Mouse (Mus musculus) heart, embryonic 11.5 days (tissue): Measurements from ENCODE around the gene Rp9. TPM values are rescaled to one million over a fixed set of nuclear protein-coding genes. Genes with fewer than 3 reads are reported as not detected.

Experiments used
- ATAC-seq: fragments of 200-750 bp; cut with Nextera tagmentation; replicated peaks from 2 replicates; pipeline ENCODE4 v1.8.0; 2017; ENCODE audit warnings: moderate library complexity; ENCODE audit not compliant: insufficient number of reproducible peaks, low FRiP score, low TSS enrichment
- H3K27ac ChIP-seq: fragments of 300-500 bp; sonication (generic); 2 replicates; pipeline ENCODE4 v1.5.1; 2014; ENCODE audit warnings: mild to moderate bottlenecking, low read depth, low read length
- H3K27me3 ChIP-seq: fragments of 300-500 bp; sonication (generic); 2 replicates; pipeline ENCODE4 v1.6.1; 2014; ENCODE audit warnings: mild to moderate bottlenecking, low read length, mixed read lengths; ENCODE audit not compliant: control insufficient read depth, insufficient read depth
- H3K36me3 ChIP-seq: fragments of 300-500 bp; sonication (generic); 2 replicates; pipeline ENCODE4 v1.6.1; 2014; ENCODE audit warnings: mild to moderate bottlenecking, low read length, moderate library complexity, mixed read lengths; ENCODE audit not compliant: control insufficient read depth, insufficient read depth
- H3K4me1 ChIP-seq: fragments of 300-500 bp; sonication (generic); 2 replicates; pipeline ENCODE4 v1.6.1; 2014; ENCODE audit warnings: low read length; ENCODE audit not compliant: control insufficient read depth, insufficient read depth
- H3K4me2 ChIP-seq: fragments of 300-500 bp; sonication (generic); 2 replicates; pipeline ENCODE4 v1.6.1; 2014; ENCODE audit warnings: mild to moderate bottlenecking, moderate library complexity
- H3K4me3 ChIP-seq: fragments of 300-500 bp; sonication (generic); 2 replicates; pipeline ENCODE4 v1.5.1; 2014; ENCODE audit warnings: low read depth, low read length
- H3K9ac ChIP-seq: fragments of 300-500 bp; sonication (generic); 2 replicates; pipeline ENCODE4 v1.6.1; 2014; ENCODE audit warnings: mild to moderate bottlenecking, low read depth, low read length, moderate library complexity
- H3K9me3 ChIP-seq: fragments of 300-500 bp; sonication (generic); replicated peaks from 2 replicates; pipeline ENCODE4 v1.6.1; 2016; ENCODE audit warnings: low read length; ENCODE audit not compliant: control insufficient read depth
- WGBS: fragments of 180-500 bp; shearing (Covaris S2); extraction: QIAGEN DNeasy Blood & Tissue Kit; methylation state at CpG from one replicate; pipeline ENCODE4 v1.1.7; 2014; ENCODE audit not compliant: insufficient replicate concordance; 5-methylcytosine and 5-hydroxymethylcytosine counted together
- polyA plus RNA-seq: library from polyadenylated mRNA; unstranded; fragments of >200 nt; fragmentation: Nextera tagmentation; extraction: Ambion mirVana; gene quantifications from 2 replicates; pipeline ENCODE4 v1.2.1, GENCODE M21; 2014

Rp9 gene
- polyA plus RNA-seq, result 42.4 and 48.0 TPM in 2 replicates

- Histone ChIP-seq H3K9me3 (no peaks in the 10 kb centered on the region), H3K4me3 (peak within 1 kb of the TSS; percentile 90), H3K27me3 (no peaks in the 10 kb centered on the region), H3K9ac (peak within 1 kb of the TSS; percentile 93), H3K4me1 (0 out of 2 replicates have a peak, but pooled peaks cover 4% of the 10 kb centered on the region), H3K4me2 (peak within 1 kb of the TSS; percentile 82), H3K27ac (no peak within 1 kb of the TSS), H3K36me3 (no peaks in the 10 kb centered on the region)
- no peak for ATAC-seq
- WGBS, result 93% methylated on average over 3 of the region's 3 CpGs
Observed at GRCm38 (mm10) chr9:22469643-22470042, at the start of gene Rp9. Gene Rp9 (minus strand): TSS chr9:22469743.

DNA sequence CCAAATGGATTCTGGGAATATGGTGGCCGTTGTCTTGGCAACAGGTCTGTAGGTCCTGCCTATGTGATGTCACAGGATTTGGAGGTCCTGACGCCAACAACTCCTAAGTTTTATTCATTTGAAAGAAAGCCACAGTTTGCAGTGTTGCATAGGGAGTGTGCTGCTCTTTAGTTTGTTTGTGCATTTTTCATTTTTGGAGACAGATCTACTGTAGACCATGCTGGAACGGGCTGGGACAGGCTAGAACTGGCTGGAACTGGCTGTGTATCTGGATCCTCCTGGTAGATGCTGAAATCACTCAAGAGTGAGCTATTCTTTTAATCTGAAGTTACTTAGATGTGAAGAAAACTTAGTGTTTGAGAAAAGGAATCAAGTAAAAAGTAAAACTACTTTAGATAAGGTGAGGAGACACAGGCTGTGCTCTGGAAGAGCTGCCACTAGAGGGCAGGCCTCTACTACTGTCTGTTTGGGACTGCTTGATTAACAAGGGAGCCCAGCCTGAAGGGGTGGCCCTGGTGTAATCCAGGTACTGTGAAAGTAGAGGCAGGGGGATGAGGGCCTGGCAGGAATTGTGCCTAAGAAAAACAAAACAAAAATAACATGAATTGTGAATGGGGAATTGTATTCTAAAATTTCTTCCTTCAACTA is 49.0 kb upstream of the Rp9 start:
- Histone ChIP-seq H3K4me3 (no peak overlapping the region), H3K27ac (no peak overlapping the region), H3K4me2 (no peak overlapping the region), H3K4me1 (no peaks in the 10 kb centered on the region), H3K27me3 (no peaks in the 10 kb centered on the region), H3K9ac (no peak overlapping the region), H3K36me3 (peaks cover 2% of the 10 kb centered on the region; the same call in 1 of the 2 replicates), H3K9me3 (no peaks in the 10 kb centered on the region; the same call in 1 of the 2 replicates)
- ATAC-seq, result no peak
- 96% methylated on average over 3 of the region's 3 CpGs for WGBS

- Histone ChIP-seq H3K4me1 (no peaks in the 10 kb centered on the region), H3K27ac (no peak overlapping the region), H3K4me3 (no peak overlapping the region), H3K27me3 (no peaks in the 10 kb centered on the region), H3K4me2 (no peak overlapping the region), H3K36me3 (no peaks in the 10 kb centered on the region), H3K9ac (no peak overlapping the region), H3K9me3 (no peaks in the 10 kb centered on the region)
- ATAC-seq, result no peak
- WGBS, result 83% methylated on average over 4 of the region's 4 CpGs
Observed at GRCm38 (mm10) chr9:22515076-22515475, 45.5 kb upstream of the Rp9 start.

DNA sequence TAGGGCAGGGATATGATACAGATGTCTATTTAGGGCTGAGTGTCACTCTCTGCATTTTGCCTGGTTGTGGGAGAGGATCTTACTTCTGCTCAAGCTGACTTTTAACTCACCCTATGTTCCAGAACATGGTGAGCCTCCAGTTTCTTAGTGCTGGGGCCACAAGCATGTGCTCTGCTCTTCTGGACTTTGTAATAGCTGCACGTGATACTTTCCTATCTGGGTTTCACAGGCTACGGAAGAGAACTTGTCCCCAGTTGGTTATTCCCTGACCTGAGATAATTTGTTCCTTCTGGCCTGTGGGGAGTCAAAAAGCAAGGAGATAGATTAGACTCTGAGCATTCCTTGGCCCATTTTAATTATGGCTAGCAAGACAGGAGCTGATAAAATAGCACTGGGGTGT is 36.0 kb upstream of the Rp9 start:
- H3K27me3 ChIP-seq, result no peaks in the 10 kb centered on the region
- no peak overlapping the region for H3K27ac ChIP-seq
- ATAC-seq, result no peak
- H3K4me2 ChIP-seq, result no peak overlapping the region
- no peak overlapping the region for H3K4me3 ChIP-seq
- no peaks in the 10 kb centered on the region for H3K9me3 ChIP-seq
- 42% methylated on average over 2 of the region's 2 CpGs for WGBS
- H3K4me1 ChIP-seq, result peaks cover 8% of the 10 kb centered on the region
- H3K36me3 ChIP-seq, result no peaks in the 10 kb centered on the region
- H3K9ac ChIP-seq, result no peak overlapping the region

DNA sequence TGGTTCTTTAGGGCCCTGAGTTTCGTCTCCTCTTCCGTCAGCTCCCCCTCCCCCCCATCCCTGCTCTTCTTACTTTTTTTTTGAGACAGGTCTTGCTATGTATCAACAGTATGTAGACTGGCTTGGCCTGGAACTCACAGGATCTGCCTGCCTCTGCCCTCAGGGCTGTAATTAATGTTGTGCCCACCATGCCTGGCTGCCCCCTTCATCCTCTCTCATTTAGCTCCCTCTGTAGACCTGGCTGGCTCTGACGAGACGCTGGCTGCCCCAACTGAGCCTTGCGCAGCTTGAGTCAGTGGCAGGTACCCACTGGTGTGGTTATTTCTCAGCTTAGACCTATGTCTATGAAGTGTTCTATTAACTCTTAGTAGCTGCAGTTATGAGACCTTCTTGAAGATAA is 34.0 kb upstream of the Rp9 start:
- H3K4me1 ChIP-seq, result peaks cover 8% of the 10 kb centered on the region
- ATAC-seq, result no peak
- H3K4me2 ChIP-seq, result no peak overlapping the region
- H3K9me3 ChIP-seq, result no peaks in the 10 kb centered on the region
- no peak overlapping the region for H3K4me3 ChIP-seq
- H3K9ac ChIP-seq, result no peak overlapping the region
- 74% methylated on average over 5 of the region's 5 CpGs for WGBS
- no peaks in the 10 kb centered on the region for H3K36me3 ChIP-seq
- H3K27ac ChIP-seq, result no peak overlapping the region
- no peaks in the 10 kb centered on the region for H3K27me3 ChIP-seq

DNA sequence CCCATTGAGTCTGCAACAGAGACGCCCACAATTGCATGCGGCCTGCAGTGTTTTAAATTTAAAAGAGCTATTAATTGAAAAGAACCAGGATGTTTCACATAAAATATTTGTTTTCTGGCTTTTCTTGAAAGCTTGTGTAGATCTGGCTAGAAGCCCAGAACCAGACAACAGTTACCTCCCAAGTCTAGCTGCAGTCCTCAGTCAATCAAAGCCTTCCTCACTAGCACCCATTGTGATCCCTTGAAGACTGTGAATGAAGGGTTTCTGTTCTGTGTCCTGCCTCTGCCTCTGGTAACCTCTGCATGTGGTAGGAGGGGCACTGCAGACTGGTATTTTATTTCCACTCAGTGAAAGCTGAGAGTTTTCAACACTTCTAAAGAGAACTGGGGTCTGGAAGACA is 33.4 kb upstream of the Rp9 start:
- no peaks in the 10 kb centered on the region for H3K27me3 ChIP-seq
- H3K9me3 ChIP-seq, result no peaks in the 10 kb centered on the region
- 90% methylated on average over 2 of the region's 2 CpGs for WGBS
- ATAC-seq, result no peak
- H3K27ac ChIP-seq, result no peak overlapping the region
- H3K4me2 ChIP-seq, result no peak overlapping the region
- no peak overlapping the region for H3K4me3 ChIP-seq
- peaks cover 8% of the 10 kb centered on the region for H3K4me1 ChIP-seq
- no peaks in the 10 kb centered on the region for H3K36me3 ChIP-seq
- H3K9ac ChIP-seq, result no peak overlapping the region

DNA sequence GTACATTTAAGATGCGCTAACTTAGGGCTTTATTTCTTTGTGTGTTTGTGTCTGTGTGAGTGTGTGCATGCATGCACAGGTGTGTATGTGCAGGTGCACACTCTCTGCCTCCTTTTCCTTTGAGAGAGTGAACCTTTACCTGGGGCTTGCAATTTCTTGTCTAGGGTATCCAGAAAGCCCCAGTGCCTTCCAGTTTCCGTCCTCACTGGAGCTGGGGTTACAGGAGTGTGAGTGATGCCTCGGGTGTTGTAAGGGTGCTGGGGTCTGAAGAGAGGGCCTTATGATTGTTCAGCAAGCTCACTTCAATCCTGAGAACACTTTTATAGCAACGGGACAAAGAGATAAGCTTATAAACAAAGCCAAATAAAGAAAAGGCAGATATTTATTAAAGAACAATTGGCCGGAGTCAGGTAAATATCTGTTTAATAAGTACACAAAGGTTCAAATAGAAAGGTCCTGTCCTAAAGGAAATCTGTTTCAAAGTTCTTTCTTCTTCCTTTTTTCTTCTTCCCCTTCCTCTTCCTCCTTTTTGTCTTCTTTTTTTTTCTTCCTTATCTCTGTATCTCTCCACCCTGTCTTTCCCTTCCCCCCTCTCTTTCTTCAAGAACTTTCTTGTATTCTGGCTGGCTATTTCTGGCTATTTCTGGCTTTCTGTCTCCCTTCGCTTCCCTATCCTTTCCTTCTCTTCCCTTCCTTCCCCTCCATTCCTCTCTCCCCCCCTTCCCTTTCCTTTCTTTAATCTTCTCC is 27.7 kb upstream of the Rp9 start:
- Histone ChIP-seq H3K4me2 (no peak overlapping the region), H3K4me3 (no peak overlapping the region), H3K36me3 (no peaks in the 10 kb centered on the region), H3K27me3 (no peaks in the 10 kb centered on the region), H3K27ac (no peak overlapping the region), H3K9ac (no peak overlapping the region), H3K4me1 (no peaks in the 10 kb centered on the region), H3K9me3 (no peaks in the 10 kb centered on the region)
- 78% methylated on average over 6 of the region's 6 CpGs for WGBS
- ATAC-seq, result no peak

GRCm38 (mm10) chr9:22495133-22495532 is 25.6 kb upstream of the Rp9 start:
- WGBS, result 84% methylated on average over 2 of the region's 2 CpGs
- Histone ChIP-seq H3K4me1 (no peaks in the 10 kb centered on the region), H3K9ac (no peak overlapping the region), H3K4me2 (no peak overlapping the region), H3K4me3 (no peak overlapping the region), H3K27me3 (no peaks in the 10 kb centered on the region), H3K9me3 (no peaks in the 10 kb centered on the region), H3K36me3 (no peaks in the 10 kb centered on the region), H3K27ac (no peak overlapping the region)
- ATAC-seq, result no peak
